Mouse (Mus musculus) hindbrain, embryonic 16.5 days (tissue): ENCODE data around the gene Scp2d1. TPM values are rescaled to one million over a fixed set of nuclear protein-coding genes. Genes with fewer than 3 reads are reported as not detected.
"Not testable (repeated sequence)": the region's sequence is repeated elsewhere in the genome, so short reads cannot be mapped to it uniquely, and the experiment has no call there.

Experiments
- ATAC-seq: fragments of 200-750 bp; cut with Nextera tagmentation; 2 replicates; pipeline ENCODE4 v1.8.0; 2017; ENCODE audit warnings: moderate TSS enrichment, moderate library complexity
- H3K27ac ChIP-seq: fragments of 300-500 bp; sonication (generic); 2 replicates; pipeline ENCODE4 v1.5.1; 2014; ENCODE audit warnings: low read depth, mild to moderate bottlenecking, control low read depth, low read length, moderate library complexity
- H3K27me3 ChIP-seq: fragments of 300-500 bp; sonication (generic); replicated peaks from 2 replicates; pipeline ENCODE4 v1.6.1; 2014; ENCODE audit warnings: low read length; ENCODE audit not compliant: control insufficient read depth, insufficient read depth
- H3K36me3 ChIP-seq: fragments of 300-500 bp; sonication (generic); 2 replicates; pipeline ENCODE4 v1.6.1; 2014; ENCODE audit warnings: mild to moderate bottlenecking, low read length, moderate library complexity, mixed read lengths; ENCODE audit not compliant: control insufficient read depth, insufficient read depth
- H3K4me1 ChIP-seq: fragments of 300-500 bp; sonication (generic); 2 replicates; pipeline ENCODE4 v1.6.1; 2014; ENCODE audit warnings: low read depth, low read length; ENCODE audit not compliant: control insufficient read depth, insufficient read depth
- H3K4me2 ChIP-seq: fragments of 300-500 bp; sonication (generic); 2 replicates; pipeline ENCODE4 v1.6.1; 2014; ENCODE audit warnings: mild to moderate bottlenecking, low read length, control low read depth, moderate library complexity
- H3K4me3 ChIP-seq: fragments of 300-500 bp; sonication (generic); 2 replicates; pipeline ENCODE4 v1.5.1; 2014; ENCODE audit warnings: mild to moderate bottlenecking, low read length, control low read depth, moderate library complexity
- H3K9ac ChIP-seq: fragments of 300-500 bp; sonication (generic); 2 replicates; pipeline ENCODE4 v1.6.1; 2014; ENCODE audit warnings: low read depth, mild to moderate bottlenecking, control low read depth, low read length, moderate library complexity
- H3K9me3 ChIP-seq: fragments of 300-500 bp; sonication (generic); 2 replicates; pipeline ENCODE4 v1.6.1; 2014; ENCODE audit warnings: mild to moderate bottlenecking, low read length, moderate library complexity; ENCODE audit not compliant: control insufficient read depth
- WGBS: fragments of 180-500 bp; shearing (Covaris S2); extraction: QIAGEN DNeasy Blood & Tissue Kit; methylation state at CpG from one replicate; pipeline ENCODE4 v1.1.7; 2014; 5-methylcytosine and 5-hydroxymethylcytosine counted together
- polyA plus RNA-seq: library from polyadenylated mRNA; unstranded; fragments of >200 nt; fragmentation: Nextera tagmentation; extraction: Ambion mirVana; gene quantifications from 2 replicates; pipeline ENCODE4 v1.2.1, GENCODE M21; 2015

The Scp2d1 gene
- polyA plus RNA-seq, result not detected in 2 replicates

DNA sequence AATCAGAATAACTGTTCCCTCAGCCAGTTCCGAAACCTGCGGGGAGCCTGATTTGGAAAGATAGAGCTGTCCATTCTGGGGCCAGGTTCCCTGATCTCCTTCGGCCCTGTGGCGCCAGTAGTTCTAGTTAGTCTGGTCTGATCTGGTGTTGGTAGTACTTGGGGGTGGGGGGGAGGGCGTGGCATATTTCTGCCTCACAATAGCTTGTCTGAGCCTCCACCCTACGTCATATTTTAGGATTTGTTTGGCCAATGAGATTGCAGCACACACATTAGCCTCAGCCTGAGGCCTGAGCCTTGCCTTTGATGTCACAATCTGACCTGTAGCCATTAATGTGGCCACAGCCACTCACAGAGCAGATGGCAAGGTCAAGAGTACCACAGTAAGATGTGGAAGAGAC, at the start of gene Scp2d1:
Scp2d1 (plus strand) TSS at position 301 of the 400 bp plus-strand sequence.
- H3K27ac ChIP-seq, H3K27me3 ChIP-seq, H3K36me3 ChIP-seq, H3K4me3 ChIP-seq, ATAC-seq, H3K9ac ChIP-seq, H3K9me3 ChIP-seq, H3K4me1 ChIP-seq, H3K4me2 ChIP-seq: not testable (repeated sequence)
- WGBS, result 92% methylated on average over 6 of the region's 6 CpGs

DNA sequence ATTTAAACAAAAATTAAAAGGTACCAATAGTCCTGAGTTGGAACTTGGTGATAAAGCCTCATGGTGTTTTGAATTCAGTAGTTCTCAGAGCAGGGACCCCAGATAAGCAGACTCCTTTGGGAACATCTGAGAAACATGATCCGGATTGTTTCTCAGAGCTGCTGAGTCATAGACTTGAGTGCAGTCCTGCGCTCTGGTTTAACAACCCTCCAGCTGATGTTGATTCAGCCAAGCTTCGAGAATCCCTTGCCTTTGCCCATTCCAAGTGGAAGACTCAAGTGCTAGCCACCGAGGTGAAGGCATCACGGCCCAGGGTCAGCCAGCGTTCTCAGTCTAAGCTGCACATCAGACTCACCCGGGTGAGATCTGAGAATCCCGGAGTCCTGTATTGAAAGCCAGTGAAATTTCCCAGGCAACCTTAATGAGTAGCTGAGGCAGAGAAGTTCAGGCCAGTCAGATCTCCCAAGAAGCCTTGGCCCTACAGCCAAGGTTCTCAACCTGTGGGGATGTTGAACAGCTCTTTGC, 48.8 kb upstream of the Scp2d1 start:
- Histone ChIP-seq H3K27me3 (no peaks in the 10 kb centered on the region), H3K4me2 (no peak overlapping the region), H3K4me3 (no peak overlapping the region), H3K9ac (no peak overlapping the region), H3K36me3 (no peaks in the 10 kb centered on the region), H3K27ac (no peak overlapping the region), H3K9me3 (no peaks in the 10 kb centered on the region), H3K4me1 (no peaks in the 10 kb centered on the region)
- ATAC-seq, result no peak
- 86% methylated on average over 8 of the region's 8 CpGs for WGBS

DNA sequence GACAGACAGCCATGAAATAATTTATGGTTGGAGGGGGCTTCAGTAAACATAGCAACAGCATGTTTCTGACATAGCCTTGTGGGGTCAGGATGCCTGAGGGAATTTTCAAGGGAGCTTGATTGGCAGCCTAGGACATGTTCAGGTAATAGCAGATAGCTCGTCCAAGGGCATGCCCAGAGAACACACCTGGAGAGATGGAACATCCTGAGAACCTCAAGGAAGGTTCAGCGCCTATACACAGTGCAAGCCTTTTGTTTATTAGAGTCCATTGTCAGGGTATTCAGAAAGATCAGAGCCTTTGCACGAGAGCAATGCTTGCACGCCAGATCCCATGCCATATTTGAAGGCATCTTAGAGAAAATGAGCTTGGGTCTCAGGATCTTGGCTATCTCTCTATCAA, 47.8 kb upstream of the Scp2d1 start:
- Histone ChIP-seq H3K27me3 (no peaks in the 10 kb centered on the region), H3K9ac (no peak overlapping the region), H3K4me3 (no peak overlapping the region), H3K4me2 (no peak overlapping the region), H3K4me1 (no peaks in the 10 kb centered on the region), H3K36me3 (no peaks in the 10 kb centered on the region), H3K27ac (no peak overlapping the region), H3K9me3 (no peaks in the 10 kb centered on the region)
- ATAC-seq, result no peak
- WGBS, result 91% methylated on average over 4 of the region's 4 CpGs

DNA sequence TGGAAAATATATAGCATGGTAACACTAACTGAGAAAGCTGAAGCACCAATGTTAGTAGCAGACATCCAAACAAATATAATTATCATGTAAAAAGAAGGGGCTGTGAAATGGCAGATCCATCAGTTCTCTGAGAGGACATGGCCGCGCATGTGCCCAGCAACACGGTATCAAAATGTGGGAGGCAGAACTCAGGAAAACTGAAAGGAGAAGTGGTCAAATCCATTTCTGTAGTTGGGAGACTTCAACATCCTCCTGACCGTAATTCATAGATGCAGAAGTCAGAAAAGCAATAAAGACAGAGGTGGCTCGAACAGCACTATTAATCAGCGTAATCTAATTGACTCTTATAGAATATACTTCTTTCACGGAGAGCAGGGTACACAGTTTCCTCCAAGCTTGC, 44.2 kb upstream of the Scp2d1 start:
- H3K4me2 ChIP-seq, result no peak overlapping the region
- H3K27ac ChIP-seq, result no peak overlapping the region
- no peak for ATAC-seq
- H3K9ac ChIP-seq, result no peak overlapping the region
- WGBS, result 83% methylated on average over 7 of the region's 7 CpGs
- H3K27me3 ChIP-seq, result no peaks in the 10 kb centered on the region
- H3K4me1 ChIP-seq, result no peaks in the 10 kb centered on the region
- H3K9me3 ChIP-seq, result no peaks in the 10 kb centered on the region
- no peak overlapping the region for H3K4me3 ChIP-seq
- no peaks in the 10 kb centered on the region for H3K36me3 ChIP-seq

DNA sequence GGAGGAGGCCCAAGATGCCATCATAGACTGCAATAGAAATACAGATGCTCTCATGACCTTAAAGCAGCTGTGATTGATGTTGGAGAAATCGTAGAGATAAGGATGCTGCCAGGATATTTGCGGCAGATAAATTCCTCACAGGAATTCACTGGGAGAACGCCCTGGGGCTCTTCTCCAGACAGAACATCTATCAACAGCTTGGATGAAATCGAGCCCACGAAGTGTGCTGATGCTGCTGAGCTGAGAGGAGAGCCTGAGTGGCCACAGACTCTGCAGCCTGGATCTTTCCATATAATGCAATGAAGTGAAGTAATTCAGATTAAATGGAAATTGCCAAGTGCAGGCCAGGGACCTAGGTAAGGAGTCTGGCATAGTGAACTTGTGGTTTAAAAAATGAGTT, 42.7 kb upstream of the Scp2d1 start:
- Histone ChIP-seq H3K4me2 (no peak overlapping the region), H3K4me3 (no peak overlapping the region), H3K9me3 (no peaks in the 10 kb centered on the region), H3K9ac (no peak overlapping the region), H3K27ac (no peak overlapping the region), H3K4me1 (no peaks in the 10 kb centered on the region), H3K36me3 (no peaks in the 10 kb centered on the region), H3K27me3 (no peaks in the 10 kb centered on the region)
- no peak for ATAC-seq
- 59% methylated on average over 5 of the region's 5 CpGs for WGBS

DNA sequence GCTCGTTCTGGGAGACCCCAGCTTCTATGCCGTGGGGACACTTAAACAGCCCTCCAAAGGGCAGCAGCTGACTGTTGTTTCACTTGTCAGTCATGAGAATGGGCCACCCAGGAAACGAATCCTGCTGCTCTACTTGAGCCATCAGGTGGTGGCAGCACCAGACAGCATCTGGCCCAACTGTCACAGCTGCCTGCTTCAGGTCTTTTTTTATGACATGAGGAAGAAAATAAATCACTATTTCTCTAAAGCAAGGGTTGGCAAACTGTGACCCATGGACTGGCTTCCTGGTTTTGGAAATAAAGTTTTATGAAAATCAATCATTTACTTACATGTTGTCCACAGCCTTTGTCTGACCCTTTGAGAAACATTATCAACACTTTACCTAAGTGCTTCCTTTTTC, 41.6 kb upstream of the Scp2d1 start:
- no peaks in the 10 kb centered on the region for H3K36me3 ChIP-seq
- no peak overlapping the region for H3K4me3 ChIP-seq
- no peak overlapping the region for H3K4me2 ChIP-seq
- no peaks in the 10 kb centered on the region for H3K27me3 ChIP-seq
- H3K27ac ChIP-seq, result no peak overlapping the region
- no peaks in the 10 kb centered on the region for H3K9me3 ChIP-seq
- ATAC-seq, result no peak
- H3K4me1 ChIP-seq, result no peaks in the 10 kb centered on the region
- H3K9ac ChIP-seq, result no peak overlapping the region
- WGBS, result 63% methylated on average over 3 of the region's 3 CpGs

DNA sequence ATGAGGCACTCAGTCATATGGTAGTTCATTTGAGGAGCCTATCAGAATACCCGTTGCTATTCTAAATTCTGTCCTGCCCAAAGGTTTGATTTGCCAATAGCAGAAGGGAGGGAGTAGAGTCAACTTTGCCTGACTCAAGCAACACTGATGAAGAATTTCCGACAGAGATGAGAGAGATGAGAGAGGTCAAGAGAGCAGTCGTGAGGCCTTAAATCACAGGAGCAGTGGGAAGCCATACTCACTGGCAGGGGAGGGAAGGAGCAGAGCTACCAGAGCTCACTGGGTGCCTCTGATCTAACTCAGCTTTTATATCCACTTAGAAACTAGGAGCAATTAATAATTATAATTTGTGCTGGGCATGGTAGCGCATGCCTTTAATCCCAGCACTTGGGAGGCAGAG, 41.0 kb upstream of the Scp2d1 start:
- WGBS, result 74% methylated on average over 4 of the region's 4 CpGs
- no peak for ATAC-seq
- Histone ChIP-seq H3K27me3 (no peaks in the 10 kb centered on the region), H3K9me3 (no peaks in the 10 kb centered on the region), H3K4me1 (no peaks in the 10 kb centered on the region), H3K9ac (no peak overlapping the region), H3K4me3 (no peak overlapping the region), H3K27ac (no peak overlapping the region), H3K36me3 (no peaks in the 10 kb centered on the region), H3K4me2 (no peak overlapping the region)

DNA sequence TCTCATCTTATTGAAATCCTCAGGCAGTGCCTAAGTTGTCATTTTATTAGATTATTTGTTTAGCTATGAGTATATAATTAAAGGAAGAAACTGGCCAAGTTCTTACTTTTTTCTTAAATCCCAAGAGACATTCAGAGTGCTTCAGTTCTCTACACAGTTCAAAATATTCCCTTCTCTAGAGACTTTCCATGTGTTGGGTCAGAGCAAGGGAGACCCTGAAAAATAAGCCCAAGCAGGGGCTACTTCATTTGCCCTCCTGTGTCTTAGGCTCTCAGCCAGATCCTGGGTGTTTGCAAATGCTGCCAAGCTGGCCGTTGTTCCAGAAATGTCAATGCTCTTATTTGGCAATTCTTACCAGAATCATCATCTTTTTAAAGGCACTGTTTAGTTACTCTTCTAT, 40.3 kb upstream of the Scp2d1 start:
- H3K27ac ChIP-seq, result no peak overlapping the region
- no peak for ATAC-seq
- H3K9me3 ChIP-seq, result no peaks in the 10 kb centered on the region
- H3K4me3 ChIP-seq, result no peak overlapping the region
- H3K36me3 ChIP-seq, result no peaks in the 10 kb centered on the region
- no peaks in the 10 kb centered on the region for H3K27me3 ChIP-seq
- H3K4me2 ChIP-seq, result no peak overlapping the region
- H3K9ac ChIP-seq, result no peak overlapping the region
- WGBS, result 76% methylated on average over 1 of the region's 1 CpGs
- H3K4me1 ChIP-seq, result no peaks in the 10 kb centered on the region

DNA sequence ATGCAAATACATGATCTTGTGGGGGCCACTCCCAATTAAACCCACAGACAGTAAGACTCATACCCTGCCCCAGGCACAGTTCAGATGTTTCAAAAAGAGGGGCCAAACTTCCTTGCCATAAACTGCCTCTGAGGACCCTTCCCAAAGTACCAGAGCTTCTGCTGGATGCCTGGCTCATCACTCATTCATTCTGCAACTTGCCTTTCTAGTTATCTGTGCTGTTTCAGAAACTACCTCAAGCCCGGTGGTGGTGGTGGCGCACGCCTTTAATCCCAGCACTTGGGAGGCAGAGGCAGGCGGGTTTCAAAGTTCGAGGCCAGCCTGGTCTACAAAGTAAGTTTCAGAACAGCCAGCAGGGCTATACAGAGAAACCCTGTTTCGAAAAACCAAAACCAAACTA, 39.6 kb upstream of the Scp2d1 start:
- no peak overlapping the region for H3K9ac ChIP-seq
- H3K4me1 ChIP-seq, result no peaks in the 10 kb centered on the region
- no peak for ATAC-seq
- H3K4me3 ChIP-seq, result no peak overlapping the region
- H3K9me3 ChIP-seq, result no peaks in the 10 kb centered on the region
- 92% methylated on average over 6 of the region's 6 CpGs for WGBS
- H3K36me3 ChIP-seq, result no peaks in the 10 kb centered on the region
- no peak overlapping the region for H3K4me2 ChIP-seq
- no peaks in the 10 kb centered on the region for H3K27me3 ChIP-seq
- no peak overlapping the region for H3K27ac ChIP-seq
